9 mouse cellular contexts compared by ENCODE assay signal in genomic region chr4:89310491-89311254, GRCm38 (mm10). TPM values are rescaled to one million over a fixed set of nuclear protein-coding genes. Genes with fewer than 3 reads are reported as not detected.
DNase-seq lines count a peak whose midpoint lies in the region; ATAC-seq lines count a peak whose summit lies in the region.
"Had no signal": no experiment of that assay in that cellular context is flagged by ENCODE, and none has a peak within 500 bp of the region (broad histone marks: within the 10 kb centered on the region; RNA-seq: fewer than 3 reads in every experiment).

Cdkn2b (minus strand) TSS chr4:89311039.

- WGBS in hindbrain, embryonic 11.5 days, result under 1% methylated on average over 50 of the region's 61 CpGs
- under 1% methylated on average over 57 of the region's 61 CpGs for whole genome bisulfite sequencing in lung, embryonic 16.5 days

- H3K9ac ChIP-seq in hindbrain, embryonic 11.5 days (ENCODE audit: low read depth, low read length), result peak within 1 kb of the TSS; percentile 12; the same call in 1 of the 2 replicates
- peak within 1 kb of the TSS; percentile 63 for H3K9ac ChIP-seq in lung, embryonic 16.5 days (ENCODE audit: low read length)

- peak within 1 kb of the TSS; percentile 74 for H3K4me2 ChIP-seq in hindbrain, embryonic 11.5 days (replicated peaks; ENCODE audit: low read depth, low read length)
- H3K4me2 ChIP-seq in lung, embryonic 16.5 days (ENCODE audit: low read depth, low read length), result peak within 1 kb of the TSS; percentile 95

- no peaks in the 10 kb centered on the region for H3K36me3 ChIP-seq in hindbrain, embryonic 11.5 days (ENCODE audit: control insufficient read depth, insufficient read depth, low read length)
- no peaks in the 10 kb centered on the region for H3K36me3 ChIP-seq in lung, embryonic 16.5 days (ENCODE audit: control insufficient read depth, insufficient read depth, low read length)

- DNase-seq in T-cell, adult 2 months (ENCODE audit: low spot score), result peak; percentile 75
- peak; percentile 73 to 82 for DNase-seq in cerebellum, postnatal 25 days
- peak; percentile 56 to 58 for DNase-seq in frontal cortex, postnatal 14 days (ENCODE audit: low spot score in 2 of 2)
- peak; percentile 91 for DNase-seq in hindbrain, embryonic 11.5 days (ENCODE audit: low spot score)
- DNase-seq in layer of hippocampus, adult 9-11 months, result peak; percentile 81
- DNase-seq in ovary, postnatal 10 days (ENCODE audit: low spot score), result peak; percentile 71
- peak; percentile 51 to 70 for DNase-seq in thymus, postnatal 10 days (ENCODE audit: low spot score in 2 of 2)

- no peaks in the 10 kb centered on the region; the same call in 1 of the 2 replicates for H3K4me1 ChIP-seq in hindbrain, embryonic 11.5 days (replicated peaks; ENCODE audit: control insufficient read depth, insufficient read depth, low read length)
- H3K4me1 ChIP-seq in lung, embryonic 16.5 days (replicated peaks; ENCODE audit: control insufficient read depth, insufficient read depth, low read length), result peaks cover 4% of the 10 kb centered on the region

- H3K27me3 ChIP-seq in hindbrain, embryonic 11.5 days (ENCODE audit: control insufficient read depth, insufficient read depth, low read length), result peaks cover 60% of the 10 kb centered on the region
- H3K27me3 ChIP-seq in lung, embryonic 16.5 days (ENCODE audit: control insufficient read depth, insufficient read depth, low read depth, low read length), result peaks cover 50% of the 10 kb centered on the region

- peak; percentile 96 for ATAC-seq in hindbrain, embryonic 11.5 days (ENCODE audit: low FRiP score)
- peak; percentile 94 for ATAC-seq in lung, embryonic 16.5 days (ENCODE audit: low read depth)

- H3K4me3 ChIP-seq in hindbrain, embryonic 11.5 days (ENCODE audit: low read depth, low read length), result peak within 1 kb of the TSS; percentile 54
- peak within 1 kb of the TSS; percentile 66 for H3K4me3 ChIP-seq in lung, embryonic 16.5 days (ENCODE audit: low read length)
- H3K4me3 ChIP-seq: myocyte had no signal

- H3K9me3 ChIP-seq in hindbrain, embryonic 11.5 days (ENCODE audit: control insufficient read depth, low read length), result no peaks in the 10 kb centered on the region
- no peaks in the 10 kb centered on the region for H3K9me3 ChIP-seq in lung, embryonic 16.5 days (ENCODE audit: control insufficient read depth, low read length)

- no peak within 1 kb of the TSS for H3K27ac ChIP-seq in hindbrain, embryonic 11.5 days (ENCODE audit: low read depth, low read length)
- H3K27ac ChIP-seq in lung, embryonic 16.5 days (ENCODE audit: low read length), result peak within 1 kb of the TSS; percentile 59

RNA-seq across cellular contexts. Expression of gene Cdkn2b, which starts in this region (rescaled TPM):
- polyA plus RNA-seq in hindbrain, embryonic 11.5 days (2014; fragmentation: Nextera tagmentation; extraction: Ambion mirVana), result 1.1 and 1.4 TPM in 2 replicates
- 6.7 and 9.5 TPM in 2 replicates for polyA plus RNA-seq in lung, embryonic 16.5 days (2015; fragmentation: Nextera tagmentation; extraction: Ambion mirVana)
- polyA plus RNA-seq: myocyte had no signal
